Mouse (Mus musculus): ENCODE measurements around the gene Casz1. TPM values are rescaled to one million over a fixed set of nuclear protein-coding genes. Genes with fewer than 3 reads are reported as not detected.

Gene Casz1
- polyA plus RNA-seq, 1 experiment from 2014 or later = 0.48 TPM

DNA sequence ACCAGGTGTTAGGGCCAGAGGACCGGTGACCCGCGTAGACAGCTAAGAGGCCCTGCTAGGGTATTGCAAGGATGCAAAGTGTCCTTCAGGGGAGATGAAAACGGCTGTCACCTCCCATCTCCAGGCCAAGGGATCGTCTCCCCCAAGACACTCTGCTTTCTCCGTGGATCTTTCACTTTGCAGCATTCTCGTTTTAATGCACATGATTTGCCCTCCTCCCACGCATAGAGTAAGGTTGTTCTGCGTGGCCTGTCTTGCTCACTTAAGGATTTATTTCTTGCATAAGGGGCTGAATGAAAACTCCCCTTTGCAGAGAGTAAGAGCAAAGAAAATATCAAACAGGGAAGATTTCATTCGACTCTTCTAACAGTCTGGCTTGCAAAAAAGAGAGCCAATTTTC lies 593 bp upstream of the Casz1 start:
- no peak overlapping the region for H3K27ac ChIP-seq (replicated peaks)
- 6% methylated on average over 10 of the region's 10 CpGs for WGBS (ENCODE audit: insufficient replicate concordance)
- H3K4me3 ChIP-seq (replicated peaks) = no peak overlapping the region
- no peaks in the 10 kb centered on the region for H3K36me3 ChIP-seq (replicated peaks)
- peak overlapping the region; percentile 71 for H3K4me2 ChIP-seq
- no peak for ATAC-seq (ENCODE audit: insufficient read depth)
- H3K27me3 ChIP-seq = peaks cover 97% of the 10 kb centered on the region
- peaks cover 18% of the 10 kb centered on the region for H3K4me1 ChIP-seq (replicated peaks)
- H3K9me3 ChIP-seq (replicated peaks) = no peaks in the 10 kb centered on the region
- no peak overlapping the region for H3K9ac ChIP-seq

GRCm38 (mm10) chr4:148804780-148805160 lies 541 bp downstream of the Casz1 start:
- H3K4me1 ChIP-seq (replicated peaks) = peaks cover 18% of the 10 kb centered on the region
- H3K4me2 ChIP-seq = peak overlapping the region; percentile 71
- peaks cover 99% of the 10 kb centered on the region for H3K27me3 ChIP-seq
- WGBS (ENCODE audit: insufficient replicate concordance) = 4% methylated on average over 16 of the region's 16 CpGs
- no peak for ATAC-seq (ENCODE audit: insufficient read depth)
- no peak overlapping the region for H3K27ac ChIP-seq (replicated peaks)
- no peaks in the 10 kb centered on the region for H3K36me3 ChIP-seq (replicated peaks)
- no peaks in the 10 kb centered on the region for H3K9me3 ChIP-seq (replicated peaks)
- peak overlapping the region; percentile 47 for H3K4me3 ChIP-seq (replicated peaks)
- no peak overlapping the region for H3K9ac ChIP-seq

GRCm38 (mm10) chr4:148805161-148805810 lies 1.1 kb downstream of the Casz1 start:
- under 1% methylated on average over 42 of the region's 42 CpGs for WGBS (ENCODE audit: insufficient replicate concordance)
- Histone ChIP-seq H3K36me3 (replicated peaks) (no peaks in the 10 kb centered on the region), H3K9me3 (replicated peaks) (no peaks in the 10 kb centered on the region), H3K4me1 (replicated peaks) (peaks cover 18% of the 10 kb centered on the region), H3K9ac (no peak overlapping the region), H3K4me3 (replicated peaks) (peak overlapping the region; percentile 47), H3K27me3 (peaks cover 99% of the 10 kb centered on the region), H3K4me2 (peak overlapping the region; percentile 71), H3K27ac (replicated peaks) (no peak overlapping the region)
- no peak for ATAC-seq (ENCODE audit: insufficient read depth)

DNA sequence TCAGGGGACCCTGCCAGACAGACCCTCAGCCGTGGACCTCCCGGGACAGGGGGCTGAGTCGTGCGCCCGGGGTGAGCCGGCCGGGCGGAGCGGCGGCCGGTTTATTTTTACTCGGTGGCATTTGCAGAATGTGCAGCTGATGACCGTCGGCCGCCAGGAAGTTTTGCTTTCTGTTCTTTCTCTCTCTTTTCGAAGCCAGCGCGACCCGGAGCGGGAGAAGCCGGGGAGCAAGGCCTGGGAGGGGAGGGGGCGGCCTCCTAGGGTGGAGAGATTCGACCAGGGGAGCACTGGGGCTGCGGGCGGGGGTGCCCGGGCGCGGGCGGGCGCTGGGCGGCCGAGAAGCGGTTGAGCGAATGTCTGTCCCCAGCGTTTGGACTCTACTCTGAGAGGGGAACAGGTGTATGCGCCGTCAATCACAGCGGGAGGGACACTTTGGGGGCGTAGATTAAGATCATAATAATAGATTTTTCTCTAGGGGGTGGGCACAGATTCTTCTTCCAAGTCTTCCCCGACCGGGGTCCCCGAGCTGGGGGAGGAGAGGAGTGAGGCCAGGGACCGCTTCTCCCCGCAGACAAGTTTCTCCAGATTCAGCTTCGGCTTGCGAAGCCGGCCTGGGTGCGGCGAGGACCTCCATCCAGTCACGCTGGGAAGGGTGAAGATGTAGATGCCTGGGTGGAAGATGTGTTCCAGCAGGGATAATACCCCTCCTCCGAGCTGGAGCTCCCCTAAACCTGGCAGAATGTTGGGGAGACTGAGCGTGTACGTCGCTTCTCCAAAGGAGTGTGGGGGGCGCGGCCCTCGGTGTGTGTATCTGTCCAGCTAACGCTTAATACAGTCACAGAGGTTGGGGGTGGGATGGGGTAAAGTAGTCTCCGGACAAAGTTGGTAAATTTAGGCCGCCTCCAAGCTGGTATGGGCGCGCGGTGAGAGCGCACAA lies 1.9 kb downstream of the Casz1 start:
- 1% methylated on average over 64 of the region's 64 CpGs for WGBS (ENCODE audit: insufficient replicate concordance)
- no peak for ATAC-seq (ENCODE audit: insufficient read depth)
- Histone ChIP-seq H3K36me3 (replicated peaks) (no peaks in the 10 kb centered on the region), H3K4me3 (replicated peaks) (peak overlapping the region; percentile 47), H3K4me2 (peak overlapping the region; percentile 71), H3K9me3 (replicated peaks) (no peaks in the 10 kb centered on the region), H3K27me3 (peaks cover 99% of the 10 kb centered on the region), H3K9ac (no peak overlapping the region), H3K4me1 (replicated peaks) (peaks cover 18% of the 10 kb centered on the region), H3K27ac (replicated peaks) (no peak overlapping the region)

- peaks cover 18% of the 10 kb centered on the region for H3K4me1 ChIP-seq (replicated peaks)
- 2% methylated on average over 21 of the region's 26 CpGs for WGBS (ENCODE audit: insufficient replicate concordance)
- H3K9ac ChIP-seq = no peak overlapping the region
- H3K27ac ChIP-seq (replicated peaks) = no peak overlapping the region
- peak overlapping the region; percentile 29; the same call in 1 of the 2 replicates for H3K4me2 ChIP-seq
- no peak overlapping the region for H3K4me3 ChIP-seq (replicated peaks)
- H3K27me3 ChIP-seq = peaks cover 99% of the 10 kb centered on the region
- no peaks in the 10 kb centered on the region for H3K36me3 ChIP-seq (replicated peaks)
- no peaks in the 10 kb centered on the region for H3K9me3 ChIP-seq (replicated peaks)
- no peak for ATAC-seq (ENCODE audit: insufficient read depth)
These were observed 2.6 kb downstream of the Casz1 start for GRCm38 (mm10) chr4:148806836-148807235.

DNA sequence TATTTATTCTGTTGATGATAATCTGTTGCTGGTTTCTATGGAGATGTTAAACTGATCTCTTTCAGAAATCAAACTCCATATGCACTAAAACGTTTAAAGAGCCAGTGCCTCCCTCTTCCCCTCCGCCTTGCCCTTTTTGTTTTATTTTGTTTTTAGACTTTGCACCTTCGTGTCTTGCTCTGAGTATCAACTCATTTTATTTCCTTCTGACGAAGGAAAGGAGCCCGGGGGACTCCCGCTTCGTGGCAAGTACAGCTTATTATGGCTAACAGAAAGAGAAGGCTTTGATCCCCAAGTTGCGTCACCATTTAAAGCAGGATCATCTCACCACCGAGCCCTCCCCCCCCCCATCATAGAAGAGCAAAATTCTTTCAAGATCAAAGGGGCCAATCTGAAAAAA lies 3.2 kb downstream of the Casz1 start:
- WGBS (ENCODE audit: insufficient replicate concordance) = 4% methylated on average over 9 of the region's 9 CpGs
- H3K27ac ChIP-seq (replicated peaks) = no peak overlapping the region
- no peak overlapping the region for H3K4me2 ChIP-seq
- peaks cover 18% of the 10 kb centered on the region for H3K4me1 ChIP-seq (replicated peaks)
- H3K4me3 ChIP-seq (replicated peaks) = no peak overlapping the region
- ATAC-seq (ENCODE audit: insufficient read depth) = no peak
- H3K9ac ChIP-seq = no peak overlapping the region
- no peaks in the 10 kb centered on the region for H3K36me3 ChIP-seq (replicated peaks)
- H3K9me3 ChIP-seq (replicated peaks) = no peaks in the 10 kb centered on the region
- H3K27me3 ChIP-seq = peaks cover 99% of the 10 kb centered on the region

- no peak overlapping the region for H3K27ac ChIP-seq (replicated peaks)
- peaks cover 18% of the 10 kb centered on the region for H3K4me1 ChIP-seq (replicated peaks)
- H3K36me3 ChIP-seq (replicated peaks) = no peaks in the 10 kb centered on the region
- no peak overlapping the region for H3K9ac ChIP-seq
- WGBS (ENCODE audit: insufficient replicate concordance) = 25% methylated on average over 2 of the region's 2 CpGs
- no peaks in the 10 kb centered on the region for H3K9me3 ChIP-seq (replicated peaks)
- H3K4me3 ChIP-seq (replicated peaks) = no peak overlapping the region
- H3K27me3 ChIP-seq = peaks cover 99% of the 10 kb centered on the region
- no peak overlapping the region for H3K4me2 ChIP-seq
- ATAC-seq (ENCODE audit: insufficient read depth) = no peak
These were observed 4.6 kb downstream of the Casz1 start for GRCm38 (mm10) chr4:148808839-148809238.

DNA sequence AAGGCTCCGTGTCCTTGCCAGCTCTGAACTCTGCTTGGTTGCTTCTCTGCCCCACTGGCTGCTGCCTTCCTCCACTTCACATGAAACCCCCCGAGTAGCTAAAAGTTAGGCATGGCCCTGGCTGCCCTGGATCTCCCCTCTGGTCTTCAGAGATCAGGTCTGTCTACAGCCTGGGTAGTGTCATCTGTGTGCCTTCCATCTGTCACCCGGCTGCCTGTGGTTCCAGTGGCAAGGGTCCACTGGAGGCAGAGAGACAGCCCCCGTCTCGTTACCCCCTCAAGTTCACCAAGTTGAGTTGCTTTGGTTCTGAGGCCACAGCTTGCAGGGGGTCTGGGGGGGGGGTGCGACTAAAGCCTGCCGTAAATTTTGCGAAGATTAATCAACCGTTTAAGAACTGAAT lies 6.5 kb downstream of the Casz1 start:
- H3K4me3 ChIP-seq (replicated peaks) = no peak overlapping the region
- H3K9me3 ChIP-seq (replicated peaks) = no peaks in the 10 kb centered on the region
- no peak overlapping the region for H3K4me2 ChIP-seq
- H3K27ac ChIP-seq (replicated peaks) = no peak overlapping the region
- no peak overlapping the region for H3K9ac ChIP-seq
- ATAC-seq (ENCODE audit: insufficient read depth) = no peak
- H3K36me3 ChIP-seq (replicated peaks) = no peaks in the 10 kb centered on the region
- H3K4me1 ChIP-seq (replicated peaks) = peaks cover 6% of the 10 kb centered on the region; the same call in 1 of the 2 replicates
- 61% methylated on average over 9 of the region's 9 CpGs for WGBS (ENCODE audit: insufficient replicate concordance)
- peaks cover 89% of the 10 kb centered on the region for H3K27me3 ChIP-seq

DNA sequence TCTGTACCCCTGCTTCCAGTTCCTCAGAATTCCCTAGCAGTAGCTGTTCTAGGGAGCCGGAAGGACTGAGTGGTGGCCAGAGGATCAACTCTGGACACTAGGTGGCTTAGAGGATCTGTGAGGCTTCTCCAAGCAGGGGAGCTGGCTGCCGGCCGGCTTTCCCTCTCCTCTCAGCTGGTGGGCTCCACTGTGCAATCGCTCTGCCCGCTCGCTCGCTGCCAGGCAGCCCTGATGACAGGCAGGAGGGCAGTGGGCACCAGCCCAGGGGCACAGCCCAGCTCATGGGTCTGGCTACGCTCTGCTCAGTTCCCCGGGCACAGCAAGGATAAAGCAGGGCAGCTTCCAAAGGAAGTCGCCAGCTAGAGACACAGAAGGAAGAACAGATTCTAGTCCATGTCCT lies 7.7 kb downstream of the Casz1 start:
- no peak overlapping the region for H3K4me3 ChIP-seq (replicated peaks)
- no peaks in the 10 kb centered on the region for H3K36me3 ChIP-seq (replicated peaks)
- no peak overlapping the region for H3K9ac ChIP-seq
- no peak overlapping the region for H3K4me2 ChIP-seq
- 22% methylated on average over 10 of the region's 10 CpGs for WGBS (ENCODE audit: insufficient replicate concordance)
- H3K4me1 ChIP-seq (replicated peaks) = peaks cover 1% of the 10 kb centered on the region; the same call in 1 of the 2 replicates
- H3K27me3 ChIP-seq = peaks cover 88% of the 10 kb centered on the region
- no peak overlapping the region for H3K27ac ChIP-seq (replicated peaks)
- H3K9me3 ChIP-seq (replicated peaks) = no peaks in the 10 kb centered on the region
- ATAC-seq (ENCODE audit: insufficient read depth) = no peak

GRCm38 (mm10) chr4:148813247-148813646 lies 9.0 kb downstream of the Casz1 start:
- H3K27me3 ChIP-seq = peaks cover 88% of the 10 kb centered on the region
- H3K9ac ChIP-seq = no peak overlapping the region
- 59% methylated on average over 6 of the region's 6 CpGs for WGBS (ENCODE audit: insufficient replicate concordance)
- no peak overlapping the region for H3K4me3 ChIP-seq (replicated peaks)
- no peaks in the 10 kb centered on the region for H3K4me1 ChIP-seq (replicated peaks)
- no peak overlapping the region for H3K27ac ChIP-seq (replicated peaks)
- no peak for ATAC-seq (ENCODE audit: insufficient read depth)
- no peaks in the 10 kb centered on the region for H3K9me3 ChIP-seq (replicated peaks)
- no peak overlapping the region for H3K4me2 ChIP-seq
- no peaks in the 10 kb centered on the region for H3K36me3 ChIP-seq (replicated peaks)

DNA sequence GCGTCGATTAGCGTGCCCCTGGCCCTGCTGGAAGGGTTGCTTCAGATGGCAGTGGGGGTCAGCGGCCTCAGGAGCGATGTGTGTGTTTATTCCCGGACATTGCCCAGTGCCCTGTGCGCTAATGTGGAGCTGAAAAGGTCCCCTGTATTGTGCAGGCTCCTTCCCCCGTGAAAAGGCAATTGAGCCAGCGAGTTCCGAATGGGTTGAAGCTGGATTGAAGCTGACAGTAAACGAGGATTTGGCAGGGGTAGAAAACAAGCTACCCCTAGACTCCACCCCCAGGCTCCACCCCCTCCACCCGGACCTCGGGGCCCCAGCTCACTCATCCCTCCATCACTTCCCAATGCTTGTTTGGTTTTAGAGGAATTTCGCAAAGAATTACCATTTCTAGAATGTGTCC lies 12.3 kb downstream of the Casz1 start:
- H3K4me2 ChIP-seq = no peak overlapping the region
- no peak overlapping the region for H3K4me3 ChIP-seq (replicated peaks)
- WGBS (ENCODE audit: insufficient replicate concordance) = 20% methylated on average over 14 of the region's 14 CpGs
- H3K4me1 ChIP-seq (replicated peaks) = no peaks in the 10 kb centered on the region
- H3K36me3 ChIP-seq (replicated peaks) = no peaks in the 10 kb centered on the region
- no peak for ATAC-seq (ENCODE audit: insufficient read depth)
- H3K9ac ChIP-seq = no peak overlapping the region
- no peak overlapping the region for H3K27ac ChIP-seq (replicated peaks)
- H3K9me3 ChIP-seq (replicated peaks) = no peaks in the 10 kb centered on the region
- peaks cover 61% of the 10 kb centered on the region for H3K27me3 ChIP-seq

All from liver, embryonic 15.5 days (tissue).